Mouse (Mus musculus) olfactory bulb, adult 2 months (tissue): Measurements from ENCODE around the gene Tmc4.

ENCODE experiments used
- CTCF ChIP-seq: fragments of 200-500 bp; IDR thresholded peaks from 2 replicates; pipeline ENCODE4 v1.5.1; 2012; ENCODE audit warnings: low read depth, mild to moderate bottlenecking, low read length, moderate library complexity; ENCODE audit not compliant: insufficient read depth
- POLR2A ChIP-seq: fragments of 200-500 bp; IDR thresholded peaks from 2 replicates; pipeline ENCODE4 v1.6.1; 2012; ENCODE audit warnings: mild to moderate bottlenecking, low read depth, low read length, moderate library complexity; ENCODE audit not compliant: insufficient read depth

DNA sequence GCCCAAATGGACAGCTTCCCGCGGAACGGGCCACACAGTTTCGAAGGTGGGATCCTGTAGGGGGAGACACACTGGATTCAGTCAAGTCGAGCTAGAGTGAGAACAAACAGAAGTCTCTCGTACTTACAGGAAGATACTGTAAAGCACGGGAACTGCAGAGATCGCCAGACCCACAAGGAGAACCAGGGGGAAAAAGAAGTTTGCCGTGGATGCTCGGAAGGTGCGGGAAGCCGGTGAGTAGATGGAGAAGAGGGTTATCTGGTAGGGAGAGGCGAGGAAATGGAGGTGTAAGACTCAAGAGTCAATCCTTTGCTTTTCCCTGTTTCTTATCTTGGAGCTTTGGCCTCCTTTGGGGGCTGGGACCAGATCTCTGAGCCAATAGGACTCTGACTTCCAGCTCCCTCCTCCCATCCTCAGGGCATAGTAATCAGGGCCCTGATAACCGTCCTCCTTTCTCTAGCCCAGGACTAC is 10.4 kb downstream of the Tmc4 start:
- no peak for TF ChIP-seq POLR2A
- TF ChIP-seq CTCF = no peak
